Mouse (Mus musculus) testis, adult 2 months (tissue): ENCODE measurements around the gene Pif1. TPM values are rescaled to one million over a fixed set of nuclear protein-coding genes. Genes with fewer than 3 reads are reported as not detected.

Source experiments
- H3K27ac ChIP-seq: fragments of 200-500 bp; 2 replicates; pipeline ENCODE4 v1.5.1; 2012; ENCODE audit warnings: low read depth, low read length; ENCODE audit not compliant: control insufficient read depth, insufficient read depth
- H3K27me3 ChIP-seq: fragments of 200-500 bp; 2 replicates; pipeline ENCODE4 v1.6.1; 2012; ENCODE audit warnings: mild to moderate bottlenecking, low read length, moderate library complexity; ENCODE audit not compliant: control insufficient read depth, insufficient read depth
- H3K36me3 ChIP-seq: fragments of 200-500 bp; 2 replicates; pipeline ENCODE4 v1.6.1; 2012; ENCODE audit warnings: mild to moderate bottlenecking, low read length; ENCODE audit not compliant: control insufficient read depth, insufficient read depth
- H3K4me1 ChIP-seq: fragments of 200-500 bp; 2 replicates; pipeline ENCODE4 v1.6.1; 2012; ENCODE audit warnings: low read length; ENCODE audit not compliant: control insufficient read depth, insufficient read depth
- H3K4me3 ChIP-seq: fragments of 200-500 bp; 2 replicates; pipeline ENCODE4 v1.5.1; 2012; ENCODE audit warnings: low read depth, mild to moderate bottlenecking, low read length, moderate library complexity, mixed read lengths; ENCODE audit not compliant: control insufficient read depth
- CTCF ChIP-seq: fragments of 200-500 bp; IDR thresholded peaks from 2 replicates; pipeline ENCODE4 v1.5.1; 2012; ENCODE audit warnings: low read depth, mild to moderate bottlenecking, inconsistent platforms, low read length, moderate library complexity; ENCODE audit not compliant: control insufficient read depth, insufficient read depth, insufficient replicate concordance
- POLR2A ChIP-seq: fragments of 200-500 bp; IDR thresholded peaks from 2 replicates; pipeline ENCODE4 v1.6.1; 2012; ENCODE audit warnings: low read depth, mild to moderate bottlenecking, inconsistent platforms, low read length, moderate library complexity; ENCODE audit not compliant: control insufficient read depth
- polyA plus RNA-seq: library from polyadenylated mRNA; depleted of rRNA; stranded (reverse); fragments of >200 nt; gene quantifications from 2 replicates; pipeline ENCODE4 v1.2.3, GENCODE M21; 2012

Gene Pif1
- polyA plus RNA-seq, 1 experiment: 0.79 TPM

- H3K27ac ChIP-seq: peak overlapping the region; percentile 56
Measured at GRCm38 (mm10) chr9:65551035-65551434, 35.9 kb upstream of the Pif1 start.

GRCm38 (mm10) chr9:65552141-65552540 lies 34.8 kb upstream of the Pif1 start:
- no peaks in the 10 kb centered on the region for H3K36me3 ChIP-seq
- no peak overlapping the region for H3K4me3 ChIP-seq
- no peak overlapping the region for H3K27ac ChIP-seq
- TF ChIP-seq CTCF: no peak
- TF ChIP-seq POLR2A: no peak
- H3K27me3 ChIP-seq: no peaks in the 10 kb centered on the region
- H3K4me1 ChIP-seq: peaks cover 9% of the 10 kb centered on the region

More at GRCm38 (mm10) chr9:65551035-65551434, 35.9 kb upstream of the Pif1 start:
- Histone ChIP-seq H3K4me1 (peaks cover 16% of the 10 kb centered on the region), H3K4me3 (no peak overlapping the region), H3K27me3 (no peaks in the 10 kb centered on the region), H3K36me3 (no peaks in the 10 kb centered on the region)
- TF ChIP-seq CTCF (no peak), POLR2A (no peak)

- Histone ChIP-seq H3K4me1 (peaks cover 6% of the 10 kb centered on the region), H3K36me3 (no peaks in the 10 kb centered on the region), H3K27me3 (no peaks in the 10 kb centered on the region), H3K4me3 (no peak overlapping the region), H3K27ac (no peak overlapping the region)
- TF ChIP-seq POLR2A: no peak
Measured at GRCm38 (mm10) chr9:65552711-65553110, 34.2 kb upstream of the Pif1 start.

GRCm38 (mm10) chr9:65555001-65555405 lies 32.0 kb upstream of the Pif1 start:
- TF ChIP-seq CTCF (no peak), POLR2A (no peak)
- Histone ChIP-seq H3K27me3 (no peaks in the 10 kb centered on the region), H3K4me3 (no peak overlapping the region), H3K4me1 (peaks cover 4% of the 10 kb centered on the region), H3K27ac (no peak overlapping the region), H3K36me3 (no peaks in the 10 kb centered on the region)

- Histone ChIP-seq H3K27me3 (no peaks in the 10 kb centered on the region), H3K36me3 (no peaks in the 10 kb centered on the region), H3K4me1 (peaks cover 2% of the 10 kb centered on the region), H3K4me3 (no peak overlapping the region), H3K27ac (no peak overlapping the region)
- TF ChIP-seq POLR2A: no peak
- TF ChIP-seq CTCF: no peak
Measured at GRCm38 (mm10) chr9:65555621-65556020, 31.3 kb upstream of the Pif1 start.

GRCm38 (mm10) chr9:65556349-65556748 lies 30.6 kb upstream of the Pif1 start:
- no peak overlapping the region for H3K4me3 ChIP-seq
- TF ChIP-seq POLR2A (no peak), CTCF (no peak)
- peaks cover 2% of the 10 kb centered on the region for H3K4me1 ChIP-seq
- H3K27ac ChIP-seq: no peak overlapping the region
- H3K27me3 ChIP-seq: no peaks in the 10 kb centered on the region
- no peaks in the 10 kb centered on the region for H3K36me3 ChIP-seq

GRCm38 (mm10) chr9:65556979-65557378 lies 30.0 kb upstream of the Pif1 start:
- Histone ChIP-seq H3K4me3 (no peak overlapping the region), H3K27ac (no peak overlapping the region; the same call in 1 of the 2 replicates), H3K36me3 (no peaks in the 10 kb centered on the region), H3K4me1 (peaks cover 2% of the 10 kb centered on the region), H3K27me3 (no peaks in the 10 kb centered on the region)
- TF ChIP-seq CTCF (no peak), POLR2A (no peak)

GRCm38 (mm10) chr9:65558806-65559205 lies 28.2 kb upstream of the Pif1 start:
- H3K4me1 ChIP-seq: peaks cover 2% of the 10 kb centered on the region
- no peaks in the 10 kb centered on the region for H3K27me3 ChIP-seq
- no peak overlapping the region for H3K4me3 ChIP-seq
- no peaks in the 10 kb centered on the region for H3K36me3 ChIP-seq
- TF ChIP-seq CTCF: no peak
- TF ChIP-seq POLR2A: no peak
- no peak overlapping the region; the same call in 1 of the 2 replicates for H3K27ac ChIP-seq
